27 mouse cellular contexts compared by ENCODE assay signal in genomic region chr13:44985321-44985720, GRCm38 (mm10). TPM values are rescaled to one million over a fixed set of nuclear protein-coding genes. Genes with fewer than 3 reads are reported as not detected.
DNase-seq lines count a peak whose midpoint lies in the region; ATAC-seq and TF ChIP-seq lines count a peak whose summit lies in the region.
"Had no signal": no experiment of that assay in that cellular context is flagged by ENCODE, and none has a peak within 500 bp of the region (broad histone marks: within the 10 kb centered on the region; RNA-seq: fewer than 3 reads in every experiment).

No protein-coding gene starts in this region.

- no peaks in the 10 kb centered on the region; the same call in 1 of the 2 replicates for H3K36me3 ChIP-seq in lung, postnatal 0 days (ENCODE audit: insufficient read depth, low read length)
- H3K36me3 ChIP-seq: forebrain, embryonic 15.5 days; lung, embryonic 15.5 days had no signal

- no peak for TF ChIP-seq CTCF in lung, postnatal 0 days (IDR thresholded peaks at IDR 0.05)
- TF ChIP-seq CTCF in bone marrow macrophage, adult 2 months (IDR thresholded peaks at IDR 0.05; ENCODE audit: low read depth, low read length): no peak

- no peak overlapping the region for H3K4me3 ChIP-seq in lung, postnatal 0 days (ENCODE audit: low read depth, low read length)
- H3K4me3 ChIP-seq in bone marrow macrophage, adult 2 months (ENCODE audit: insufficient read depth, low read length): no peak overlapping the region
- H3K4me3 ChIP-seq: embryonic facial prominence, embryonic 15.5 days; forebrain, embryonic 15.5 days; heart, embryonic 13.5 days; hindbrain, embryonic 13.5 days; limb, embryonic 13.5 days; liver, embryonic 13.5 days; lung, embryonic 15.5 days; neural tube, embryonic 13.5 days had no signal

- no peak for TF ChIP-seq POLR2A in bone marrow macrophage, adult 2 months (IDR thresholded peaks at IDR 0.05; ENCODE audit: borderline replicate concordance, low read depth, low read length)

- no peaks in the 10 kb centered on the region for H3K9me3 ChIP-seq in lung, postnatal 0 days (ENCODE audit: low read length)
- H3K9me3 ChIP-seq: embryonic facial prominence, embryonic 15.5 days; forebrain, embryonic 15.5 days; heart, embryonic 13.5 days; hindbrain, embryonic 13.5 days; limb, embryonic 13.5 days; liver, embryonic 13.5 days; lung, embryonic 15.5 days; neural tube, embryonic 13.5 days had no signal

- H3K9ac ChIP-seq in lung, postnatal 0 days (replicated peaks; ENCODE audit: low read depth): no peak overlapping the region
- H3K9ac ChIP-seq: embryonic facial prominence, embryonic 15.5 days; forebrain, embryonic 15.5 days; heart, embryonic 13.5 days; hindbrain, embryonic 13.5 days; limb, embryonic 13.5 days; liver, embryonic 13.5 days; lung, embryonic 15.5 days; neural tube, embryonic 13.5 days had no signal

- DNase-seq in embryo, embryonic 10 days (ENCODE audit: low spot score): peak; percentile 33
- DNase-seq in embryo, embryonic 9.5 days (ENCODE audit: extremely low spot score): no peak
- peak; percentile 42 for DNase-seq in lung, postnatal 0 days (ENCODE audit: low spot score)
- DNase-seq in lung, postnatal 14 days: no peak
- DNase-seq in mesoderm, embryonic 11.5 days (ENCODE audit: low read depth, low spot score): peak; percentile 26
- no peak for DNase-seq in urinary bladder, adult 18-20 months (ENCODE audit: low spot score in 2 of 2)
- no peak for DNase-seq in left cerebral cortex, adult 8-10 months (ENCODE audit: low spot score in 2 of 2)
- DNase-seq: adrenal gland, postnatal 36 days; cerebellum, adult 11-12 months; cerebellum, postnatal 10 days; gastrocnemius, postnatal 14 days; heart, adult 18-20 months; kidney, postnatal 25 days; liver, embryonic 13.5 days; midbrain, embryonic 14.5 days; retina, postnatal 1 day; thymus, postnatal 4 days had no signal

- TF ChIP-seq EP300 in lung, postnatal 0 days (IDR thresholded peaks at IDR 0.05): no peak

- 51% methylated on average over 2 of the region's 2 CpGs for WGBS in lung, postnatal 0 days

- ATAC-seq in lung, postnatal 0 days: 0 out of 2 replicates have a peak, but pooled peaks have one; percentile 25
- ATAC-seq: forebrain, embryonic 15.5 days; inflammation-experienced regulatory T-cells, adult 6 months; Patski had no signal

- no peak overlapping the region for H3K27ac ChIP-seq in lung, postnatal 0 days (ENCODE audit: low read length)
- peak overlapping the region; percentile 13; the same call in 1 of the 2 replicates for H3K27ac ChIP-seq in bone marrow macrophage, adult 2 months (ENCODE audit: insufficient read depth, low read depth, low read length)
- H3K27ac ChIP-seq: embryonic facial prominence, embryonic 15.5 days; forebrain, embryonic 15.5 days; heart, embryonic 13.5 days; hindbrain, embryonic 13.5 days; limb, embryonic 13.5 days; liver, embryonic 13.5 days; lung, embryonic 15.5 days; neural tube, embryonic 13.5 days had no signal

- no peak overlapping the region for H3K4me2 ChIP-seq in lung, postnatal 0 days (replicated peaks; ENCODE audit: low read depth, low read length)
- H3K4me2 ChIP-seq: embryonic facial prominence, embryonic 15.5 days; forebrain, embryonic 15.5 days; heart, embryonic 13.5 days; hindbrain, embryonic 13.5 days; limb, embryonic 13.5 days; liver, embryonic 13.5 days; lung, embryonic 15.5 days; neural tube, embryonic 13.5 days had no signal

- no peaks in the 10 kb centered on the region for H3K27me3 ChIP-seq in lung, postnatal 0 days (replicated peaks; ENCODE audit: insufficient read depth, low read length)
- H3K27me3 ChIP-seq: embryonic facial prominence, embryonic 15.5 days; forebrain, embryonic 15.5 days; heart, embryonic 13.5 days; hindbrain, embryonic 13.5 days; limb, embryonic 13.5 days; liver, embryonic 13.5 days; lung, embryonic 15.5 days; neural tube, embryonic 13.5 days; Patski had no signal

- no peaks in the 10 kb centered on the region for H3K4me1 ChIP-seq in lung, postnatal 0 days (ENCODE audit: insufficient read depth, low read depth, low read length)
- peaks cover 19% of the 10 kb centered on the region for H3K4me1 ChIP-seq in bone marrow macrophage, adult 2 months (ENCODE audit: control insufficient read depth, insufficient read depth, low read length)
- H3K4me1 ChIP-seq: embryonic facial prominence, embryonic 15.5 days; hindbrain, embryonic 13.5 days; lung, embryonic 15.5 days had no signal

RNA-seq across cellular contexts. Expression of gene Dtnbp1, which starts 16.6 kb away (rescaled TPM):
- 60.0 and 67.2 TPM in 2 replicates for polyA plus RNA-seq in lung, postnatal 0 days (2015; fragmentation: Nextera tagmentation; extraction: Ambion mirVana)
- polyA plus RNA-seq in bone marrow macrophage, adult 2 months (2012; ENCODE audit: insufficient read depth, insufficient read length, missing spikeins): 107 and 127 TPM in 2 replicates
- total RNA-seq in left cerebral cortex, adult 8-10 months (2022): 10 to 100 TPM; 77.5 to 93.8 (median 81.3) TPM

Comparison
In these comparisons a context has a peak if more than half of its experiments do, and no peak if none do; other contexts are left out.
1. DNase-seq: peak in embryo, embryonic 10 days (single experiment), lung, postnatal 0 days (single experiment) and mesoderm, embryonic 11.5 days (single experiment); none in embryo, embryonic 9.5 days (single experiment), lung, postnatal 14 days (single experiment), urinary bladder, adult 18-20 months (0 of 2) and left cerebral cortex, adult 8-10 months (0 of 2).